Mouse (Mus musculus): Measurements from ENCODE around the gene Rnf208.

The Rnf208 gene

DNA sequence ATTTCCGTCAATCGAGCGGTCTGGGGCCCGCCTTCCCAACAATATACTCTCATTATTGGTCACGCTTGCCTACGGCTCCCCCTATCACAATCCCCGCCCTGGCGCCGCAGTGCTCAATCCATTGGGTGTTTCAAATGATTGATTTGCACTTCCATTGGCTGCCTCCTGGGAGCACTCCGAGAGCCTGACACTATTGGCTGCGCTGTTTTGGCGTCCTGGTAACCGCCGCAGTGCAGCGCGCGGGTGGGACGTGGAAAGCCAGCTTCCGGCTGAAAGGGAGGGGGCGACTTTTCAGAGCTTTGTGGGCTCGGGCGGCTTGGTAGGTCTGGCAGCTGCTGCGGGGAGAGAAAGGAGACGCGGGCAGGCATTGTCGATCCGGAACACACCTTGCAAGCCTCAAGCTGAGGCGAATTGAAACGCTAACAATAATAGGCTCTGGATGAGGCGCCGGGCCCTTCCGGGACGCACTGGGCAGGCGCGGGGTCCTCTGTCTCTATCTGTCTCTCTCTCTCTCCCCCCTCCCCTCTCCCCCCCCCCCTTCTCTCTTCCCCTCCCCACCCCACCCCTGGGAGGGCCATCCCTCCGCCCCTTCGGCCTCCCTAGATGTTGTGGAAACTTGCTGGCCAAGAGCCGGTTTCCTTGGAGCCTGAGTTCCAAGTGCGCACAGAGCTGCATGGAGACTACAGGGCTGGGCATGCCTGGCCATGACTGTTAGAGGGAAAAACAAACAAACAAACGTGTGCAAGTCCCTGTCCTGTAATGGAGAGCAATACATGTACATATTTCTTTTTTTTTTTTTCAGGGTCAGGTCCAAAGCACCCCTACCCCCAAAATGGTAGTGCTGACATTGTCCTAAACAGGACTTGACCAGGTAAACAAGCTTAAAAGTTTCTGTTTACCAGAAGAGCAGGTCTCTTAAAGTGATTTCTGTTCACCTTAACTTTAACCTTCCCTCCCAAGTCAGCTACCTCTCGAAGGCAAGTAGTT, 17.0 kb upstream of the Rnf208 start:
- in situ Hi-C loops (cut with MboI) = no loop called here

DNA sequence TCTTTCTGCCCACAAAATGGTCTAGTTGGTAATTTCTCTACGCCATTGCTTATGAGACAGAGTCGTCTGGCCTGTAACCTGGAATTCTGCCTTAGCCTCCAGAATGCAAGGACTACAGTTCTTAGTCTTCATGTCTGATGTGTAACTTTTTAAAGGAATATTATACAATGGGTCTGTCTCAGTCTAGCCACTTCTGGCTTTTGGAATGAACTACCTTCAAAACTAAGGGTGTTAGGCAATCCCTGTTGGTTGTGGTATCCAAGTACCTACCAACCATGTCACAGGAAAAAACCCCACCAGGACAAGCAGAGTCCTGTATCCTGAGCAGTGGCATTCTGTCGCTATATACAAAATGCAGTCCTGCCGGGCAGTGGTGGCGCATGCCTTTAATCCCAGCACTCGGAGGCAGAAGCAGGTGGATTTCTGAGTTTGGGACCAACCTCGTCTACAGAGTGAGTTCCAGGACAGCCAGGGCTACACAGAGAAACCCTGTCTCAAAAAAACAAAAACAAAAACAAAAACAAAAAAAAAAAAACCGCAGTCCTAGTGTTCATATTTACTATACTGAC, 16.2 kb upstream of the Rnf208 start:
- in situ Hi-C loops (cut with MboI) = no loop called here

DNA sequence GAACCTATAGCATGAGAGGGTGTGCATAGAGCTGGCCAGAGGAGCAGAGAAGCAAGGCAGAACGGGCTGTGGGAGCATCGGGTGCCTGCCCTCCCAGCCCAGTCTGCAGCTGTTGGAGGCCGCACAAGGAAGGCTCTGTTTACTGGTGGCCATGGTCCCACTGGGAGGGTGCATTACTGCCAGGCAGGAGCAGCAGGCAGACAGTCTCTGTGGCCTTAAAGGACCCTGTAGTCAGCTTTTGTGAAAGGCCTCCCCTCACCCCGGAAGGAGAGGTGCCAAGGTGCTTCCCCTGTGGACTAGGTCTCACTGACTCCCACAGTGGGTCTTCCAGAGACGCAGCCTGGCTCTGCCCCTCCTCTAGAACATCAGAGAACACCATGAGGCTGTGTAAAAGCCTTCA, 15.2 kb upstream of the Rnf208 start:
- in situ Hi-C loops (cut with MboI) = no loop called here

DNA sequence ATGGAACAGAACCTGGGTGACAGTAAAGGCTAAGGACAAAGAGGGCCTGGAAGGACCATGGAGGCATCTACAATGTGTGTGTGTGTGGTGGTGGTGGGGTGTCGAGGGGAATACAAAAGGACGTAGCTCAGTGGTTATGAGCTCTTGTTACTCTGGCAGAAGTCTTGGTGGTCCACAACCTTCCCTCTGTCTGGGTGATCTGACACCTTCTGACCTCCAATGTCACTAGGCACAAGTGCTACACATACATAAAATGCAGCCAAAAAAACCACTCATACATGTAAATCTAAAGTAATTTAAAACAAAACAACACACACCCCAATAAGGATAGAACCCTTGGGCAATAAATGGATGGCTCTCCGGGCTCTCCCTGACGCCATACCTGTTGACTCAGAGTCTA, 14.6 kb upstream of the Rnf208 start:
- in situ Hi-C loops (cut with MboI) = no loop called here

DNA sequence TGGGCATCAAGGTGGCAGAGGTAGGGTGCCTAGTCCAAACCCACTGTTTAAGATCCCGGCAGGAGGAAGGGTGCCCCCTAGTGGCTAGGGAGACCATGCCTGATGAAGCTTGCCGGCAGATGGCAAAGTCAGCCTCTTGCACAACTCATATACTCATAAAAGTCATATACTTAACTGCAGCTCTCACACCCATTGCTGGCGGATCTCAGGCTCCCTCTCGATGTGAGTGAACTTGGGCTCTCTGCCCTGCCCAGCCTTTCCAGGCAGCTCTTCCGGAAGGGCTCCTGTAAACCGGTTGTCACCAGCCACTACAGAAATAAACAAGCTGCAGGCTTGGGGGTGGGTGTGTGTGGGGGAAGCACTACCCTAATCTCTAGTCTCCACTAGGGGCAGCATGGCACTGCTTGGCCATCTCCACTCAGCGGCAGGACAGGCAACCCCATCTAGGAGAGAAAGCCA, 13.6 kb upstream of the Rnf208 start:
- in situ Hi-C loops (cut with MboI) = no loop called here

DNA sequence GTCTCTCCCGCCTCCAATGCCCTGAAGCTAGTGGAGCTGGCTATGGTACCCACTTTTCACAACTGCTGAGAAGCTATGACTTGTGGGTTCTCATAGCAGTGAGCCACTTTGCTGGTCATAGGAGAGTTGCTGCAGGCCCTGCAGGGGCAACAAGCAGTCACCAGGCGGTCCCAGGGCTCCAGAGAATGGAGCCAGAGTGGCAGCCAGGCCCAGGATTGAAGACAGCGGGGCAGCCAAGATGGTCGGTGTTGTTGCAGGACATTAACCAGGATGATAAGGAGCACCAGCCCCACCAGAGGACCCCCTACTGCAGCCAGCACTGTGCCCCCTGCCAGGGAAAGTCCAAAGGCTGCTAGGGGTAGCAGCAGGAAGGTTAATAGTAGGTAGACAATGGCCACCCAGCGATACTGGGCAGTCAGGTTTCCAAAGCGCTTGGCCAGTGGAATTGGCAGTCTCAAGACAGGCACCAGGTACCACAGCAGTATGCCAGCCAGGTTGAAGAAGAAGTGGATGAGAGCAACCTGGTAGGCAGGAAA, 13.0 kb upstream of the Rnf208 start:
- in situ Hi-C loops (cut with MboI) = no loop called here

DNA sequence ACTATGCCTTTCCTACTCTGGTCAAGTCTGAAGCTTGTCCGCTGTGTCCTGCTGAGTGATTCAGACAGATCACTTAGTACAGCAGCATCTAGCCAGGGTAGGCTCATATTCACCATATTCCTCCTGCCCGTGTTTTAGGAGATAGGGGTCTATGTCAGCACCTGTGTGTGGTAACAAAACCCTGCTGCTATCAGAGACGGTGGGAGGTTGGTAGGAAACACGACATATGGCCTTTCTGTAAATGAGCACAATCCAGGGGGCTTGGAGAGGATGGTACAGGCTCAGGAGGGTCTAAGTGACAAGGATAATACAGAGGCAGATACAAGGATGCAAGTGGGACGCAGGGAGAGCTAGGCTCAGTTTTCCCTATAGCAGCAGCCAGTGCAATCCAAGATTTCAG, 12.5 kb upstream of the Rnf208 start:
- in situ Hi-C loops (cut with MboI) = no loop called here

DNA sequence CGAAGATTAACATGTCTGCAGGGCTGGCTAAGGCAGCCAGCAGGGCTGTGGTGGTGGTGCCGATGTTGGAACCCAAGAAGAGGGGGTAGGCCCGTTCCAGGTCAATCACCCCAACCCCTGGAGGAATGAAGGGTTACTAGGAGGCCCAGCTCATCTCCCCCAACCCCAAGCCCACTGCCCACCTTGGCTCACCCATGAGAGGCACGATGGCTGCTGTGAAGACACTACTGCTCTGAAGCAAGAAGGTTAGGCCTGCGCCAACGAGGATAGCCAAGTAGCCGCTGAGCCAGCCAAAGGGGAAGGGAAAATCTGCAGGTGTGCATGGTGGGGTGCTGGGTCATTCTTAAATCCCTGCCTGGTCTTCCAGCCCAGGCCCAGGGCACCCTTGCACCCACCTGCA, 11.5 kb upstream of the Rnf208 start:
- in situ Hi-C loops (cut with MboI) = no loop called here

DNA sequence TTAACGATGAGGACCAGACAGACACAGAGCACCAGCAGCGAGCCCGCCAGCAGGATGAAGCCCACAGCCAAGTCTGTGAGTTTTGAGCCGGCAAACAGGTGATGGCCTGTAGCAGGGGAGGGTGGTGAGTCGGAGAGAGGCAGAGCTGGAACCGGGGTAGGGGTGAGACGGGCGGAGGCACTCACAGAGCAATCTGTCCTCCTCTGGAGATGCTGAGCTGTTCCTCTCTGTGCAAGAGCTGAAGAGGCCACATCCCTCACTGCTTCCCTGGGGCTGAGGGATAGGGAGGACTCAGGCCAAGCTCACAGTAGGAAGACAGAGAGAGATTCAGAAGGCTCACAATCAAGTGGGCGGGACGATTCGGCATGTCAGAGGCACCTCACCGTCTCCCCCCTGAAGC, 11.0 kb upstream of the Rnf208 start:
- in situ Hi-C loops (cut with MboI) = no loop called here

DNA sequence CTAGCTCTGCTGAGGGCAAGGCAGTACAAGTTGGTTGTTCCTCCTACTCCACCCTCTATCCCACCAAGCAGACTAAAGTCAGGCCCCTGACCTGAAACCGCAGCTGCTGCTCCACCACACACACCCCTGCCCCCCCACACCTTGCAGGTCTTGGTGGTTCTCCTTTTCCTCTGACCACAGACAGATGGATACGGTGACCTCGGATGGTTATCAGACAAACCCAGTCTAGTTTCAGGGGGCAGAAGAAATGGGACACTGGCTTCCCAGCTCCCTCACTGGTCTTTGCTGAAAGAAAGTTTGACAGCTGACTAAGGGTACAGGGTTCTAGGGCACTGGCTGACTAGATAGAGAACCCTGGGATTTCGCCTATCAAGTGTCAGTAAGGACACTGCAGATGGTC, 8.6 kb upstream of the Rnf208 start:
- in situ Hi-C loops (cut with MboI) = no loop called here

DNA sequence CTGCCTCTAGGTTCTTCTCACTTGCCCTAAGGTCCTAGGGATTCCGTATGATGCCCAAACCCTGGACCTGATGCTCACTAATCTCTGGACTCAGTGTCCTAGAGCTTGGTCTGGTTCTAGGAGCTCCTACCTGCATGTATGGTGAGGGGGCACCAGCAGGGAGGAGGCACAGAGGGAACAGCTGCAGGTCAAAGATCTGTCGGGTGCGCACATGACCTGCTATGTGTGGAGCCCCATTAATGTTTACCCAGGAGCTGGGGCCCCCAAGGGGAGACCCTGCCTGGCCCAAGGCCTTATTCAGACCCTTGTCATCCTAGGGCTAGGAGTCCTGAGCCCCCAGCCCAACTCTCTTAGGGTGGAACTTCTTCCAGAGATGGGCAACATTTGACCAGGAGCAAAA, 8.0 kb upstream of the Rnf208 start, which contains the start of gene Slc34a3:
TSS of gene Slc34a3 (minus strand) at position 315 of the 400 bp plus-strand sequence.
- in situ Hi-C loops (cut with MboI) = no loop called here

DNA sequence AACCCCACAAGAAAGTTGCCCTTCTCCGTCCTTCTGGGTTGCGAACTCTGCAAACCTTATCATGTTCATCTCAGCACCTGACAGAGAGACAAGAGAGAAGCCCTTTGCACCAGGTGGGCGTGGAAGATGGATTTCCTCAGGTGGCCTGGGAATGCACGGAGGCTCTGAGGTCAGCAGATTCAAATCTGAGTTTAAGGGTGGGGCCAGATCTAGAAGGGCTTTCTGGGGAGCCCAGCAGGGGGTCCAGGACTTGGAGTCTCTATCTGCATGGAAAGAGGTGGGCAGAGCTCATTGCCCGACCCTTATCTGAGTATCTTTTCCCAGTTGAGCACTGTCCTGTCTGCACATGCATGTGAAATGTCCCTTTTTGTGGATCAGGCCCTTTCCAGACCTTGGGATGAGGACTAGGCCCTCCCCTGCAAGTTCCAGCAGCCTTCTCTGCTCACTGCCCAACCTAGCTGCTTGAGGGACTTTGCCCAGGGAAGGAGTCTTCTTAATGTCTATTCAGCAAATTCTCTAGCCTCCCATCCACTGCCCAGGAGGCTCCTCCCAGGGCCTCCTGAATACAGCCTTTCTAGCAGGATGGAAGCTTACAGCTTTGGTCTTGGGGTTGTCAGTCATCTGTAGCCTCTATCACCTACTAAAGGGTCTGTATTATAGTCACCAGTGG, 7.4 kb upstream of the Rnf208 start:
- in situ Hi-C loops (cut with MboI) = no loop called here

DNA sequence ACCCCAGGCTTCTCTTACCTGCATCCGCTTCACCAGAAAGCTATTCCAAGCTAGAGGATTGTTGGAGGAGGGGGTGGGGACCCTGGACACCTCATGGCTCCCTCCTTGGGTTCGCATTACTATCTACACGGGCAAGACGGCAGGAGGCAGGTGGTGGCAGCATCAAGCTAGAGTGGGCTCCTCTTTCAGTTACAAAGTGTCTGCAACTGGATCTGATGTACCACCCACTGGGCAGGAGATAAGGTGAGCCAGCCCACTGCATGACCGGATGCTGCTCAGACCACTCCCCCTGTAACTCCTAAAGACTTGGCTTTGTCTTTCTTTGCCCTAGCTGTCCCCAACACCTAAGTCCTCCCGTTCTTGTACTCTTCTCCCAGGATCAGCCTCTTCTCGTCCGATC, 5.4 kb upstream of the Rnf208 start, which contains the start of gene Rnf224:
TSS of gene Rnf224 (minus strand) at position 174 of the 400 bp plus-strand sequence.
- in situ Hi-C loops (cut with MboI) = no loop called here

DNA sequence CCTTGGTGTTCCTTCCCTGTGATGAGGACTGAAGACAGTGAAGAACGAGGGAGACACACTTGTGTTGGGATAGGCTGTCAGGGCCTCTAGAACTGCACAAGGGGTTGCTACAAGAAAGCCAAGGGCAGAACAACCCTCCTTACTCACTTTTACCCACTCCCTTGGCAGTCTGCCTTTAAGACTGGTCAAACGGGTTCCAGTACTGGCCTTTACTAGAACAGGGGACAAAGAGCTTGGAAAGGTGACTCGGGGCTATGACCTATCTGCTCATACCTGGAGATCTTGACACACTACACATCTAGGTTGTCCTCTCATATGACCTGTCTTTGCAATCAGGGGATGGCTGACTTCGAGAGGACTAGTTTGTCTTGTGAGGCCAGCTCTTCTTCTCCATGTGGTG, 4.5 kb upstream of the Rnf208 start:
- in situ Hi-C loops (cut with MboI) = no loop called here

DNA sequence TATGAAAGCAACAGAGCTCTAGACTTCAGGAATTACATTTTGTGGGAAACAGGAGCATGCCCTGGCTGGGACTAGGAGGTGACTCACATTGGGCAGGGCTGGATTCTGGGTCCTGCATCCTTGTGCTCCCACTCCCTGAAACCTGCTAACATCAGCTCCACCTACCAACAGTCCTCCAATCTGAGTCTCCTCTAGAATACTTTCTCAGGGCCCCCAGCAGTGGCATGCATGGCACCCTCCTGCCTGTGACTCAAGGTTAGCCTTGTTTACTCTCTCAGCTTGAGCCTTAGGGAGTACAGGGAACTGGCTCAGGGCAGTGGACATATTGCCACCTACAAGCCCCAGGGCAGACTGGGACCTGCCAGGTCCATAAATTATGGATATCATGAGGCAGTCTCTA, 3.9 kb upstream of the Rnf208 start:
- in situ Hi-C loops (cut with MboI) = no loop called here

DNA sequence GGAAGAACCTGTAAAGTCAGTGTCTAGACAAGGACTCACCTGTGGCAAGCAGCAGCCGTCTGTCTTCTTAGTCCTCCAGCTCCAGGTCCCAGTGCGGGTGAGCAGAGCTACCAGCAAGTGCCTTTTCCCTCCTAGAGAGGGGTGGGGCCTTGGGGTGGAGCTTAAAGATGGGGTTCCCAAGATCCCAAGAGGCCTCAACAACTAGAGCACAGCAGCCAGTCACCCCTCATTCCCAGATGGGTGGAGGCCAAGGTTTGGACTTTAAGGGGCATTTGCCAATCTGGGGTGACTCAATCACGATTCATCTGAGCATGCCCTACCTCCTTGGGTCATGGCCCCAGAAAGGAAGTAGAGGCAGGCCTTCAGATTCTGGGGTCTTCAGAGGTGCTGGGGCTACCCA, 2.3 kb upstream of the Rnf208 start:
- in situ Hi-C loops (cut with MboI) = no loop called here

DNA sequence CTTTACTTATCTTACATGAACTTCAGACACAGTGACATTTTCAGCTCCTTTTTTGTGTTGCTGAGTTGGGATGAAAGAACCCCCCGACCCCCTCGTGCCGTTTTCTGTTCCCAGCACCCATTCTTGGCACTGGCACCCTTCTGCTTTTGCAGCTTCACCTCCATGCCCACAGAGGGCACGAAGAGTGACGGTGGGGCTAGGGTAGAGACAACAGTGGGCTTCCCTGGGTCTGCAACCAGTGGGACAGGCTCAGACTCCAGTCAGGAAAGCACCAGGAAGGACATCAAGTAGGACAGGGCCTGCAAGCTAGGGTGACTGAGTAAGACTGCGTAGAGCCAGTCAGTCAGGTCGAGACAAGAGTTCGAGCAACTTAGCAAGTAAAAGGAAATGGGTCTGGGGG, 1.7 kb upstream of the Rnf208 start:
- in situ Hi-C loops (cut with MboI) = no loop called here

DNA sequence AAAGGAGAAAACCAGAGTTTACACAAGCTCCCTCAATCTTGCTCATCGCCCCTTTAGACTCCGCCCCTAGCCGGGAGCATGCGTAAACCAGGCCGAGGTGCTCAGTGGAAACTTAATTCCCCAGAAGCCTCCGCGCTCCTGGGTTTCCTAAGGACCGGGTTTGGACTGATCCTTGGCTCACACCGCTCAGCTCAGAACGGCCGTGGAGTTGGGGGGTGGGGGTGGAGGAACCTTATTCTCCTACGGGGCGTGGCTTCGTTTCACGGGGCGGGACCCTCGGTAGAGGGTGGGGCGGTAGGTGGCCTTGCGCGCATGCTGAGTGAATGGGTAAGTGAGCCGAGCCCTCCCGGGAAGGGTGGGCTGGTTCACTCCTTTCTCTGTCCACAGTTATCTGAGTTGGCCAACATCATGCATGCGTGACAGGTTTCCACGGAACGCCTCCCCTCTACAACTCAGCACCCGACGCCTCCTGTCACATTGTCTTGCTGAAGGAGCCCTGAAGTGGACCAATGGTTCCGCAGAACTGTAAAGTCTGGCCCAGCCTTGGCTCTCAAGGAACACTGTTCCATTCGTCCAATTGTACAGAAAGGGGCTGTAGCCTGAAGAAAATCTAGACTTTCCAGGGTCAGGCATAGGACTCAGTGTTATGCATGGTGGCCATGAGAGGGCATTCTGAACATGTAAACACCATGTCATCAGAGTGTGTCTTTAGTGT, 1.2 kb upstream of the Rnf208 start:
- in situ Hi-C loops (cut with MboI) = no loop called here

DNA sequence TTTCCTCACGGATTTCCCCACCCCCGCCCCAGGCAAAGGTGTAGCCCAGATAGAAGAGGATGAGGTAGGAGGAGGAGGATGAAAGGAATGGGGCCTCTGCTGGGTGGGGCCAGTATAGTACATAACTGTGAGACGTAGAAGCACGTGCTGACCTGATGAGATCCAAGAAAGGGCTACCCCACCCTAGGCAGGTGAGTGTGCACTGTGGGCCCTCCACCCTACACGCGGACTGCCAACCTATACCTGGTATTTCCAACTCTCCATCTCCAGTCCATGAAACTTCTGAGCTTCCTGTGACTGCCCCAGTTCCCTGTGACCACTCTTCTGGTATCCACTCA, 648 bp upstream of the Rnf208 start:
- in situ Hi-C loops (cut with MboI) = no loop called here

DNA sequence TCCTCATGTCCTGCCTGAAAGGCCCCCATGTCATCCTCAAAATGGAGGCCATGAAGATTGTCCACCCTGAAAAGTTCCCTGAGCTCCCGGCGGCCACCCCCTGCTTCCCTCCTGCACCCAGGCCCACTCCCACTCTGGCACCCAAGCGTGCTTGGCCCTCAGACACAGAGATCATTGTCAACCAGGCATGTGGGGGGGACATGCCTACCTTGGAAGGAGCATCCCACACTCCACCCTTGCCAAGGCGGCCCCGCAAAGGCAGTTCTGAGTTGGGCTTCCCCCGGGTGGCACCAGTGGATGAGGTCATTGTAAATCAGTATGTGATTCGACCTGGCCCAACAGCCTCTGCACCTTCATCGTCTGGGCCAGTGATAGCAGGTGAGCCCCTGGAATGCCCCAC, 1.3 kb downstream of the Rnf208 start:
- in situ Hi-C loops (cut with MboI) = no loop called here

DNA sequence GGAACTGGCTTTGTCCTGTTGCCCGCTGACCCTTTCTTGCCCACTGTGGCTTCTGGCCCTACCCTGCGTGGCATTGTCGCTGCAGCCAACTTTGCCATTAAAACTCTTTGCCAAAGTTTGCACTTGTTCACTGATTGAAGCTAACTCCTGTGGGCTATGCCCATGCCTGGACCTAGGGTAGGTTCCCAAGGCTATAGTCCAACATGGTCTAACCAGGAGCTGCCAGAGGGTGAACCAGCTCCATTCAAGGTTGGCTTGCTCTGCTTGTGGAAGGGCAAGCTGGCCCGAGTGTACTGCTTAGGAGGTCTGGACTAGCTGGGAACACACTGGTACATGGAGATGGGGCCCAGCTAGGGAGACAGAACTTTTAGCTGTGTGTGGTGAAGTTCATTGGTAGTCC, 2.1 kb downstream of the Rnf208 start:
- in situ Hi-C loops (cut with MboI) = no loop called here
